Comparison of ENCODE assay signal across 17 mouse cellular contexts in genomic region chr14:109648536-109648935, GRCm38 (mm10).
DNase-seq lines count a peak whose midpoint lies in the region; TF ChIP-seq lines count a peak whose summit lies in the region.
"Had no signal": no experiment of that assay in that cellular context is flagged by ENCODE, and none has a peak within 500 bp of the region (broad histone marks: within the 10 kb centered on the region; RNA-seq: fewer than 3 reads in every experiment).

No protein-coding gene starts in this region.

- H3K79me2 ChIP-seq in MEL (ENCODE audit: control insufficient read depth, insufficient read depth, low read length, poor library complexity), result no peaks in the 10 kb centered on the region

- H3K27me3 ChIP-seq in MEL (ENCODE audit: control insufficient read depth in 1 of 2, insufficient read depth in 2 of 2, low read length in 2 of 2), result no peaks in the 10 kb centered on the region
- no peaks in the 10 kb centered on the region for H3K27me3 ChIP-seq in thymus, adult 2 months (ENCODE audit: control insufficient read depth, insufficient read depth, low read length)
- H3K27me3 ChIP-seq: CH12.LX, Patski had no signal

- H3K4me1 ChIP-seq in MEL (ENCODE audit: control insufficient read depth in 1 of 2, insufficient read depth in 2 of 2, low read length in 2 of 2), result peaks cover 0 to 2% of the 10 kb centered on the region in 2 experiments; a peak in 1 of 4 replicates
- no peaks in the 10 kb centered on the region for H3K4me1 ChIP-seq in thymus, adult 2 months (replicated peaks; ENCODE audit: control insufficient read depth, insufficient read depth, low read length)

- TF ChIP-seq CTCF in MEL (IDR thresholded peaks at IDR 0.05 in 2 of 3, conservative IDR thresholded peaks at IDR 0.05 in 1 of 3; ENCODE audit: control insufficient read depth in 1 of 3, insufficient read depth in 1 of 3, low read depth in 2 of 3, low read length in 3 of 3, poor library complexity in 1 of 3, severe bottlenecking in 1 of 3), result no peak
- TF ChIP-seq CTCF in thymus, adult 2 months (IDR thresholded peaks at IDR 0.05; ENCODE audit: borderline replicate concordance, control insufficient read depth, extremely low read depth, insufficient read depth, low read length, poor library complexity), result no peak

- H3K9me3 ChIP-seq in MEL (replicated peaks; ENCODE audit: insufficient read depth, low read length), result no peaks in the 10 kb centered on the region

- H3K36me3 ChIP-seq in MEL (ENCODE audit: control insufficient read depth in 1 of 2, insufficient read depth in 2 of 2, low read length in 2 of 2), result peaks cover 0 to 3% of the 10 kb centered on the region in 2 experiments; a peak in 2 of 4 replicates
- H3K36me3 ChIP-seq in thymus, adult 2 months (ENCODE audit: control insufficient read depth, insufficient read depth, low read length), result no peaks in the 10 kb centered on the region
- H3K36me3 ChIP-seq: G1E had no signal

- 74% methylated on average over 4 of the region's 4 CpGs for WGBS in thymus, adult 2 months

- peak in 1 of 2 experiments; percentile 57; a peak in 1 of 4 replicates for TF ChIP-seq EP300 in MEL (IDR thresholded peaks at IDR 0.05; ENCODE audit: low read depth in 1 of 2, low read length in 2 of 2)

- no peak overlapping the region for H3K27ac ChIP-seq in MEL (ENCODE audit: control insufficient read depth, low read depth, low read length)
- no peak overlapping the region for H3K27ac ChIP-seq in thymus, adult 2 months (ENCODE audit: control insufficient read depth, insufficient read depth, low read length)

- TF ChIP-seq RAD21 in MEL (IDR thresholded peaks at IDR 0.05; ENCODE audit: low read depth, low read length), result no peak

- no peak overlapping the region for H3K9ac ChIP-seq in MEL (ENCODE audit: control insufficient read depth, low read depth, low read length, poor library complexity, severe bottlenecking)

- peak; percentile 52 for DNase-seq in MEL (ENCODE audit: low read depth, low spot score)
- DNase-seq in thymus, adult 2 months, result no peak
- DNase-seq: adrenal gland, adult 2 months; adrenal gland, adult 8-10 months; adrenal gland, postnatal 10 days; adrenal gland, postnatal 14 days; adrenal gland, postnatal 25 days; adrenal gland, postnatal 36 days; B cell, adult 2 months; cerebellum, adult 11 months; cerebellum, adult 11-12 months; cerebellum, adult 18-20 months; cerebellum, adult 2 months; cerebellum, adult 8-10 months had no signal

- TF ChIP-seq POLR2A in MEL (IDR thresholded peaks at IDR 0.05; ENCODE audit: control insufficient read depth in 1 of 2, insufficient read depth in 1 of 2, low read depth in 1 of 2, low read length in 2 of 2, poor library complexity in 1 of 2), result no peak
- TF ChIP-seq POLR2A in thymus, adult 2 months (IDR thresholded peaks at IDR 0.05; ENCODE audit: control insufficient read depth, extremely low read depth, insufficient read depth, low read length, poor library complexity), result no peak

- no peak overlapping the region for H3K4me3 ChIP-seq in MEL (ENCODE audit: control insufficient read depth in 1 of 2, insufficient read depth in 1 of 2, low read depth in 2 of 2, low read length in 2 of 2)
- no peak overlapping the region for H3K4me3 ChIP-seq in thymus, adult 2 months (ENCODE audit: control insufficient read depth, insufficient read depth, low read length)

TF ChIP-seq in MEL, 35 proteins besides CTCF, POLR2A, EP300 and RAD21:
- TF ChIP-seq POLR2AphosphoS2 (IDR thresholded peaks at IDR 0.05; ENCODE audit: low read length) (no peak), MEF2A (IDR thresholded peaks at IDR 0.05; ENCODE audit: extremely low read depth, insufficient replicate concordance, low read depth, low read length, poor library complexity, severe bottlenecking) (no peak), MAZ (IDR thresholded peaks at IDR 0.05; ENCODE audit: low read depth, low read length) (no peak), ELF1 (IDR thresholded peaks at IDR 0.05; ENCODE audit: low read depth, low read length) (peak; percentile 25; the same call in 1 of the 2 replicates), GATA1 (IDR thresholded peaks at IDR 0.05; ENCODE audit: low read depth, low read length) (peak; percentile 62; the same call in 1 of the 2 replicates), CHD2 (IDR thresholded peaks at IDR 0.05; ENCODE audit: low read length) (no peak), ZMIZ1 (IDR thresholded peaks at IDR 0.05; ENCODE audit: low read depth, low read length) (no peak)
